Mouse (Mus musculus): ENCODE data around the gene Abcc5.

- TF ChIP-seq POLR2A (IDR thresholded peaks at IDR 0.05; ENCODE audit: low read depth, low read length) (no peak), CTCF (IDR thresholded peaks at IDR 0.05; ENCODE audit: extremely low read depth, insufficient read depth, insufficient read length, insufficient replicate concordance) (no peak)
Observed at GRCm38 (mm10) chr16:20438673-20439415, 12.7 kb upstream of the Abcc5 start.
